Mouse (Mus musculus) embryonic stem cell, embryonic (primary cell): ENCODE measurements around the gene Cct7.

Source experiments
- CTCF ChIA-PET, 4 experiments: fragments of 300-600 bp in 2 of 4; fragments of 350-600 bp in 2 of 4; sonication (Branson Sonifier 250); formaldehyde crosslinking; loops; one replicate each; lab custom pipeline; 2022; ENCODE audit warnings: inconsistent platforms in 2 of 4; lab: Charles Lee
- POLR2A ChIA-PET, 4 experiments: fragments of 300-600 bp in 2 of 4; fragments of 350-600 bp in 2 of 4; sonication (Branson Sonifier 250); formaldehyde crosslinking; loops; one replicate each; lab custom pipeline; 2022; ENCODE audit warnings: antibody characterized with exemption in 4 of 4, inconsistent platforms in 1 of 4; lab: Charles Lee

The Cct7 gene

GRCm38 (mm10) chr6:85477366-85477917, 26.1 kb downstream of the Cct7 start:
- ChIA-PET POLR2A (interaction anchor here (0.6 to 12.5 kb wide), 16 partner anchors 8 to 845 kb away, joined by 3 to 369 read pairs (median 5); partner anchors contain the start of genes Cct7 (in 4 of the 4) and Pradc1 (in 4 of the 4)), CTCF (interaction anchor here (0.6 to 4.2 kb wide), 35 partner anchors 9 to 372 kb away, joined by 3 to 46 read pairs (median 4); partner anchors contain the start of genes Cct7 (in 2 of the 4), Egr4 (in 2 of the 4), Pradc1 (in 2 of the 4) and Noto (in 1 of the 4))

- ChIA-PET POLR2A (interaction anchor here in 3 of 4 experiments (0.8 to 12.5 kb wide), 7 partner anchors 10 to 49 kb away, joined by 3 to 207 read pairs (median 3); partner anchors contain the start of genes Cct7 (in 1 of the 3) and Pradc1 (in 1 of the 3)), CTCF (interaction anchor here in 3 of 4 experiments (0.9 to 4.2 kb wide), 8 partner anchors 11 to 132 kb away, joined by 3 to 46 read pairs (median 6); partner anchors contain the start of genes Cct7 (in 2 of the 3) and Pradc1 (in 2 of the 3))
Observed at GRCm38 (mm10) chr6:85478416-85478815, 27.1 kb downstream of the Cct7 start.

- CTCF ChIA-PET, result interaction anchor here in 1 of 4 experiments (0.6 to 1.0 kb wide), 2 partner anchors 15 to 45 kb away, joined by 3 to 4 read pairs; no protein-coding TSS in a partner anchor
- POLR2A ChIA-PET, result interaction anchor here in 3 of 4 experiments (0.6 to 11.9 kb wide), 10 partner anchors 9 to 30 kb away, joined by 3 to 145 read pairs (median 6); partner anchors contain the start of genes Cct7 (in 3 of the 3) and Pradc1 (in 3 of the 3)
Observed at GRCm38 (mm10) chr6:85479979-85480378, 28.7 kb downstream of the Cct7 start.

GRCm38 (mm10) chr6:85480685-85481084, 29.4 kb downstream of the Cct7 start:
- ChIA-PET POLR2A (interaction anchor here in 3 of 4 experiments (1.0 to 2.3 kb wide), 8 partner anchors 9 to 31 kb away, joined by 3 to 11 read pairs (median 6); partner anchors contain the start of genes Cct7 (in 3 of the 3) and Pradc1 (in 3 of the 3)), CTCF (interaction anchor here in 1 of 4 experiments (1.0 kb wide), 1 partner anchor 16 kb away, joined by 4 read pairs; no protein-coding TSS in a partner anchor)

GRCm38 (mm10) chr6:85483843-85484721, 32.8 kb downstream of the Cct7 start:
- POLR2A ChIA-PET, result interaction anchor here (0.5 to 2.1 kb wide), 18 partner anchors 9 to 289 kb away, joined by 3 to 13 read pairs (median 4); partner anchors contain the start of genes Cct7 (in 3 of the 4), Pradc1 (in 3 of the 4) and Alms1 (in 1 of the 4)
- CTCF ChIA-PET, result interaction anchor here in 3 of 4 experiments (0.9 to 1.7 kb wide), 6 partner anchors 9 to 347 kb away, joined by 3 to 6 read pairs (median 3); partner anchors contain the start of genes Cct7 (in 1 of the 3), Pradc1 (in 1 of the 3) and Spr (in 1 of the 3)

GRCm38 (mm10) chr6:85485738-85486137, 34.4 kb downstream of the Cct7 start:
- ChIA-PET POLR2A (interaction anchor here in 3 of 4 experiments (0.6 to 1.8 kb wide), 5 partner anchors 9 to 40 kb away, joined by 3 to 8 read pairs (median 5); partner anchors contain the start of genes Pradc1 (in 2 of the 3) and Cct7 (in 1 of the 3)), CTCF (no interaction called here)

- CTCF ChIA-PET, result interaction anchor here in 1 of 4 experiments (0.5 kb wide), 2 partner anchors 11 to 69 kb away, joined by 3 to 4 read pairs; no protein-coding TSS in a partner anchor
Observed at GRCm38 (mm10) chr6:85488510-85488909, 37.2 kb downstream of the Cct7 start.

GRCm38 (mm10) chr6:85489717-85490116, 38.4 kb downstream of the Cct7 start:
- ChIA-PET CTCF (interaction anchor here in 3 of 4 experiments (1.1 to 1.5 kb wide), 3 partner anchors 12 to 14 kb away, joined by 3 to 6 read pairs (median 5); no protein-coding TSS in a partner anchor), POLR2A (interaction anchor here in 3 of 4 experiments (0.5 to 3.5 kb wide), 21 partner anchors 9 to 1738 kb away, joined by 3 to 29 read pairs (median 4); partner anchors contain the start of genes Cct7 (in 3 of the 3) and Pradc1 (in 3 of the 3))

More at GRCm38 (mm10) chr6:85488510-85488909, 37.2 kb downstream of the Cct7 start:
- POLR2A ChIA-PET, result interaction anchor here (0.7 to 3.5 kb wide), 19 partner anchors 8 to 1955 kb away, joined by 3 to 29 read pairs (median 3); partner anchors contain the start of genes Pradc1 (in 4 of the 4), Cct7 (in 3 of the 4) and Egr4 (in 1 of the 4)

- CTCF ChIA-PET, result interaction anchor here in 3 of 4 experiments (1.1 to 1.5 kb wide), 3 partner anchors 12 to 14 kb away, joined by 3 to 6 read pairs (median 5); no protein-coding TSS in a partner anchor
- POLR2A ChIA-PET, result interaction anchor here in 2 of 4 experiments (0.6 to 3.5 kb wide), 12 partner anchors 8 to 39 kb away, joined by 3 to 29 read pairs (median 5); partner anchors contain the start of genes Cct7 (in 2 of the 2) and Pradc1 (in 2 of the 2)
Observed at GRCm38 (mm10) chr6:85490252-85490651, 38.9 kb downstream of the Cct7 start.

GRCm38 (mm10) chr6:85491606-85492005, 40.3 kb downstream of the Cct7 start:
- ChIA-PET CTCF (no interaction called here), POLR2A (no interaction called here)

GRCm38 (mm10) chr6:85496976-85497375, 45.7 kb downstream of the Cct7 start:
- ChIA-PET POLR2A (interaction anchor here in 1 of 4 experiments (0.6 to 1.8 kb wide), 3 partner anchors 9 to 904 kb away, joined by 3 to 5 read pairs (median 4); partner anchors contain the start of genes Cct7 and Pradc1), CTCF (interaction anchor here in 1 of 4 experiments (0.7 to 1.5 kb wide), 2 partner anchors 14 kb away, joined by 3 to 5 read pairs; no protein-coding TSS in a partner anchor)

GRCm38 (mm10) chr6:85498147-85498546, 46.8 kb downstream of the Cct7 start:
- ChIA-PET POLR2A (interaction anchor here in 2 of 4 experiments (0.6 to 1.9 kb wide), 6 partner anchors 8 to 90 kb away, joined by 3 to 5 read pairs (median 3); partner anchors contain the start of genes Alms1 (in 1 of the 2) and Egr4 (in 1 of the 2)), CTCF (interaction anchor here in 2 of 4 experiments (0.5 to 1.5 kb wide), 3 partner anchors 12 to 237 kb away, joined by 3 to 5 read pairs (median 3); no protein-coding TSS in a partner anchor)

GRCm38 (mm10) chr6:85500416-85500815, 49.1 kb downstream of the Cct7 start:
- POLR2A ChIA-PET, result no interaction called here
- CTCF ChIA-PET, result interaction anchor here in 2 of 4 experiments (0.6 to 1.7 kb wide), 2 partner anchors 10 to 25 kb away, joined by 4 to 8 read pairs; no protein-coding TSS in a partner anchor

- ChIA-PET CTCF (interaction anchor here (0.5 to 1.1 kb wide), 5 partner anchors 8 to 36 kb away, joined by 3 to 6 read pairs (median 3); no protein-coding TSS in a partner anchor), POLR2A (interaction anchor here in 2 of 4 experiments (0.9 to 1.1 kb wide), 2 partner anchors 10 to 50 kb away, joined by 3 to 4 read pairs; partner anchors contain the start of gene Pradc1 (in 1 of the 2))
Observed at GRCm38 (mm10) chr6:85501571-85502102, 50.3 kb downstream of the Cct7 start.

- POLR2A ChIA-PET, result interaction anchor here in 2 of 4 experiments (0.5 to 1.8 kb wide), 6 partner anchors 9 to 841 kb away, joined by 3 to 9 read pairs (median 5); partner anchors contain the start of genes Cct7 (in 1 of the 2), Egr4 (in 1 of the 2) and Pradc1 (in 1 of the 2)
Observed at GRCm38 (mm10) chr6:85502103-85502910, 51.0 kb downstream of the Cct7 start.

More at GRCm38 (mm10) chr6:85502103-85502910, 51.0 kb downstream of the Cct7 start:
- CTCF ChIA-PET, result interaction anchor here in 2 of 4 experiments (0.5 to 1.8 kb wide), 4 partner anchors 8 to 37 kb away, joined by 3 to 6 read pairs (median 4); no protein-coding TSS in a partner anchor
